Mouse (Mus musculus) kidney, embryonic 14.5 days (tissue): ENCODE data around the gene Tnfaip1. TPM values are rescaled to one million over a fixed set of nuclear protein-coding genes. Genes with fewer than 3 reads are reported as not detected.
A peak's percentile ranks its signal among the peaks of the same experiment; 100 is the strongest.

ENCODE experiments used
- ATAC-seq: fragments of 200-750 bp; cut with Nextera tagmentation; 2 replicates; pipeline ENCODE4 v1.8.0; 2017; ENCODE audit warnings: moderate number of reproducible peaks, mild to moderate bottlenecking, moderate TSS enrichment, moderate library complexity; ENCODE audit not compliant: low FRiP score, low TSS enrichment
- H3K27ac ChIP-seq: fragments of 300-500 bp; sonication (generic); 2 replicates; pipeline ENCODE4 v1.5.1; 2014; ENCODE audit warnings: low read depth, mild to moderate bottlenecking, low read length, moderate library complexity, mixed read lengths
- H3K27me3 ChIP-seq: fragments of 300-500 bp; sonication (generic); 2 replicates; pipeline ENCODE4 v1.6.1; 2014; ENCODE audit warnings: mild to moderate bottlenecking, low read length; ENCODE audit not compliant: control insufficient read depth, insufficient read depth
- H3K36me3 ChIP-seq: fragments of 300-500 bp; sonication (generic); 2 replicates; pipeline ENCODE4 v1.6.1; 2014; ENCODE audit warnings: low read length, mixed read lengths; ENCODE audit not compliant: control insufficient read depth, insufficient read depth
- H3K4me1 ChIP-seq: fragments of 300-500 bp; sonication (generic); 2 replicates; pipeline ENCODE4 v1.6.1; 2014; ENCODE audit warnings: low read length, mixed read lengths; ENCODE audit not compliant: control insufficient read depth, insufficient read depth
- H3K4me2 ChIP-seq: fragments of 300-500 bp; sonication (generic); replicated peaks from 2 replicates; pipeline ENCODE4 v1.6.1; 2014; ENCODE audit warnings: low read depth, mild to moderate bottlenecking, low read length
- H3K4me3 ChIP-seq: fragments of 300-500 bp; sonication (generic); 2 replicates; pipeline ENCODE4 v1.5.1; 2014; ENCODE audit warnings: mild to moderate bottlenecking, low read length
- H3K9ac ChIP-seq: fragments of 300-500 bp; sonication (generic); 2 replicates; pipeline ENCODE4 v1.6.1; 2014; ENCODE audit warnings: low read depth, mild to moderate bottlenecking, low read length, moderate library complexity
- H3K9me3 ChIP-seq: fragments of 300-500 bp; sonication (generic); 2 replicates; pipeline ENCODE4 v1.6.1; 2016; ENCODE audit warnings: low read length; ENCODE audit not compliant: control insufficient read depth
- WGBS: fragments of 180-500 bp; shearing (Covaris S2); extraction: QIAGEN DNeasy Blood & Tissue Kit; methylation state at CpG from one replicate; pipeline ENCODE4 v1.1.7; 2014; 5-methylcytosine and 5-hydroxymethylcytosine counted together
- polyA plus RNA-seq: library from polyadenylated mRNA; unstranded; fragments of >200 nt; fragmentation: Nextera tagmentation; extraction: Ambion mirVana; gene quantifications from 2 replicates; pipeline ENCODE4 v1.2.1, GENCODE M21; 2014

Gene Tnfaip1
- polyA plus RNA-seq, 1 experiment from 2014 or later = 88.9 TPM

- no peak overlapping the region; the same call in 1 of the 2 replicates for H3K9ac ChIP-seq
- H3K9me3 ChIP-seq = no peaks in the 10 kb centered on the region
- H3K27ac ChIP-seq = peak overlapping the region; percentile 37; the same call in 1 of the 2 replicates
- no peak overlapping the region for H3K4me3 ChIP-seq
- H3K4me1 ChIP-seq = peaks cover 22% of the 10 kb centered on the region
- WGBS = 71% methylated on average over 6 of the region's 6 CpGs
- H3K36me3 ChIP-seq = peaks cover 41% of the 10 kb centered on the region
- no peak for ATAC-seq
- H3K4me2 ChIP-seq = no peak overlapping the region
- no peaks in the 10 kb centered on the region for H3K27me3 ChIP-seq
Observed at GRCm38 (mm10) chr11:78531046-78531445, 5.1 kb downstream of the Tnfaip1 start.

GRCm38 (mm10) chr11:78530001-78530400 is 6.1 kb downstream of the Tnfaip1 start:
- Histone ChIP-seq H3K4me1 (peaks cover 21% of the 10 kb centered on the region), H3K4me2 (no peak overlapping the region), H3K27ac (peak overlapping the region; percentile 1; the same call in 1 of the 2 replicates), H3K27me3 (no peaks in the 10 kb centered on the region), H3K4me3 (no peak overlapping the region), H3K9me3 (no peaks in the 10 kb centered on the region), H3K36me3 (peaks cover 52% of the 10 kb centered on the region), H3K9ac (no peak overlapping the region)
- no peak for ATAC-seq
- WGBS = 78% methylated on average over 12 of the region's 12 CpGs

DNA sequence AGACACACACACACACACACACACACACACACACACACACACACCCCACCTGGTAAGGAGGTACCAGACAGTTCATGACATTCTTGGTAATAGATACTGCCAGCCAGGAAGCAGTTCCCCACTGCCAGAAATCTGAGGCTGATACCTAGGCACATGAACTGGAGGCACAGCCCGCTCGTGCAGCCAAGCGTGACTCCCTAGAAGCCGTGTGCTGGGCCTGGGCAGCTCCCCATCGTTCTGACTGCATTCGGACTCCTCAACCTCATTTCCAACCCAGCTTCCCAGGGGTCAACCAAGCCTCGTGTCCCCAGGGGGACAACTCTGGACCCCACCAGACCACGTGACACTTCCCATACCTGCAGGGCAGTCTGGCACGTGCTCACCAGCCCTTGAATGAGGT is 7.4 kb downstream of the Tnfaip1 start:
- 0 out of 2 replicates have a peak, but pooled peaks cover 15% of the 10 kb centered on the region for H3K4me1 ChIP-seq
- H3K36me3 ChIP-seq = peaks cover 64% of the 10 kb centered on the region
- H3K27ac ChIP-seq = peak overlapping the region; percentile 65; the same call in 1 of the 2 replicates
- no peak overlapping the region for H3K4me3 ChIP-seq
- H3K4me2 ChIP-seq = no peak overlapping the region
- ATAC-seq = peak; percentile 82
- H3K9ac ChIP-seq = no peak overlapping the region
- no peaks in the 10 kb centered on the region for H3K9me3 ChIP-seq
- no peaks in the 10 kb centered on the region for H3K27me3 ChIP-seq
- WGBS = 35% methylated on average over 9 of the region's 9 CpGs

- Histone ChIP-seq H3K27me3 (no peaks in the 10 kb centered on the region), H3K36me3 (peaks cover 93% of the 10 kb centered on the region), H3K9ac (no peak overlapping the region), H3K9me3 (no peaks in the 10 kb centered on the region), H3K4me3 (no peak overlapping the region), H3K4me2 (no peak overlapping the region), H3K4me1 (0 out of 2 replicates have a peak, but pooled peaks cover 12% of the 10 kb centered on the region), H3K27ac (no peak overlapping the region)
- 91% methylated on average over 2 of the region's 2 CpGs for WGBS
- ATAC-seq = no peak
Observed at GRCm38 (mm10) chr11:78524838-78525237, 11.3 kb downstream of the Tnfaip1 start.

GRCm38 (mm10) chr11:78523241-78523955 is 12.7 kb downstream of the Tnfaip1 start:
- H3K27me3 ChIP-seq = no peaks in the 10 kb centered on the region
- no peak overlapping the region for H3K4me3 ChIP-seq
- no peaks in the 10 kb centered on the region for H3K9me3 ChIP-seq
- no peak overlapping the region for H3K4me2 ChIP-seq
- H3K4me1 ChIP-seq = no peaks in the 10 kb centered on the region
- peaks cover 93% of the 10 kb centered on the region for H3K36me3 ChIP-seq
- no peak for ATAC-seq
- H3K9ac ChIP-seq = no peak overlapping the region
- 86% methylated on average over 9 of the region's 9 CpGs for WGBS
- H3K27ac ChIP-seq = no peak overlapping the region

DNA sequence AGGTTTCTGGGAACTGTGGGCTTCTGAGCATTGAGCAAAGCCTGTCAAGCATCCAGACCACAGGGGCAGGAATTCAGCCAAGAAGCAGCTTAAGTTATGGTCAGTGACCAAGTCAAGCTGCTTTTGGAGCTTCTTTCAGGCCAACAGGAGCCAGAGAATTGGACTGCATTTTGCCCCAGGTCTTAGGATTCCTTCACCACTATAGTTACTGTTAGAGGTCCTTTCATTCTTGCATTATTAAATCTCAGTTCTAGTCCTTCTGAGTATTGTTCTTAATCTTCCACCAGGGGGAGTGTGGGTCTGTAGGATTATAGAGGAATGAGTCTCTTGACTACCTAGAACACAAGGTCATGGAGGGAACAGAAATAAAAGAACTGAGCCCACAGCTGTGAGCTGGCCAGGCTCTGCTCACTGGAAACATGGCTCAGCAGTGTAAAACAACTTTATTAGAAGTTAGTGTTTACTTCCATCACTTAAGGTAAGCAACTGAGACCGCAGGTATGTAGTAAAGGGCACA is 13.6 kb downstream of the Tnfaip1 start:
- Histone ChIP-seq H3K27me3 (no peaks in the 10 kb centered on the region), H3K9me3 (no peaks in the 10 kb centered on the region), H3K4me3 (no peak overlapping the region), H3K36me3 (peaks cover 94% of the 10 kb centered on the region), H3K9ac (no peak overlapping the region), H3K27ac (no peak overlapping the region), H3K4me2 (no peak overlapping the region), H3K4me1 (no peaks in the 10 kb centered on the region)
- no peak for ATAC-seq
- 91% methylated on average over 1 of the region's 1 CpGs for WGBS

DNA sequence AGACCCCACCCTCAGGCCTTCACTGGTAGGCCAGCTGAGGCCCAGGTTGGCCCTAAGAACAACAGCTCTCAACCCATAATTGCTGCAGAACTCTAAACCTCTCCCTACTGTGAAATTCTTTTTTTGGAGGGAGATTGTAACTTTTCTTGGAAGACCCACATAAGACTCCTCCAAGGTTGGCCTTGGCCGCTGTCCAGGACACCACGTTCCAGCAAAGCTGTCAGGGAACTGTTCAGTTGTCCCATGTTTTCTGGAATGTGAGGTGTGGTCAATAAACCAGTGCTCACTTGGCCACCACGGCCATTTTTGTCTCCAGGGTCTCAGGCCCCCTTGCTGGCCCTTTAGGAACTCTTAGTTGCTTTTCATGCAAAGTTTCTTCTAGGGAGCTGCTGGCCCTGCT is 14.3 kb downstream of the Tnfaip1 start:
- no peaks in the 10 kb centered on the region for H3K4me1 ChIP-seq
- 88% methylated on average over 3 of the region's 3 CpGs for WGBS
- H3K36me3 ChIP-seq = peaks cover 90% of the 10 kb centered on the region
- H3K4me2 ChIP-seq = no peak overlapping the region
- H3K9ac ChIP-seq = no peak overlapping the region
- ATAC-seq = no peak
- H3K9me3 ChIP-seq = no peaks in the 10 kb centered on the region
- H3K27ac ChIP-seq = no peak overlapping the region
- H3K4me3 ChIP-seq = no peak overlapping the region
- H3K27me3 ChIP-seq = no peaks in the 10 kb centered on the region

DNA sequence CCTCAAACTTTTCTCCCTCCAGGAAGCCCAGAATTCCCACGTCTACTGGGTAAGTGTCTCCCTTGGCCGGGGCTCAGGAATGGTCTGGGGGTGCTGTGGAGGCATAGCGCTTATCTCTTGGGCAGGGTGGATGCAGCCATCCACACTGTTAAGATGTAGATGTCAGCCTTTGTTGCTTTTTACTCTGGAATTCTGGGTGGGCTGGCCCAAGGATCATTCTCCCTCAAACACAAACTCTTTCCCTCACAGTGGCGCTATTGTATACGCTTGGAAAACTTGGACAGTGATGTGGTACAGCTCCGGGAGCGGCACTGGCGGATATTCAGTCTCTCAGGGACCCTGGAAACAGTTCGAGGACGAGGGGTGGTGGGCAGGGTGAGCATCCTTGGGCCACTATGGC is 17.2 kb downstream of the Tnfaip1 start:
- ATAC-seq = no peak
- H3K9me3 ChIP-seq = no peaks in the 10 kb centered on the region
- H3K27ac ChIP-seq = no peak overlapping the region
- no peak overlapping the region for H3K9ac ChIP-seq
- no peak overlapping the region for H3K4me3 ChIP-seq
- 92% methylated on average over 10 of the region's 10 CpGs for WGBS
- no peak overlapping the region for H3K4me2 ChIP-seq
- no peaks in the 10 kb centered on the region for H3K4me1 ChIP-seq
- no peaks in the 10 kb centered on the region for H3K27me3 ChIP-seq
- peaks cover 85% of the 10 kb centered on the region for H3K36me3 ChIP-seq

GRCm38 (mm10) chr11:78515549-78516325 is 20.4 kb downstream of the Tnfaip1 start:
- H3K27ac ChIP-seq = no peak overlapping the region
- peaks cover 14% of the 10 kb centered on the region for H3K4me1 ChIP-seq
- no peak overlapping the region for H3K9ac ChIP-seq
- WGBS = 65% methylated on average over 2 of the region's 2 CpGs
- H3K9me3 ChIP-seq = no peaks in the 10 kb centered on the region
- no peaks in the 10 kb centered on the region for H3K27me3 ChIP-seq
- peaks cover 57% of the 10 kb centered on the region for H3K36me3 ChIP-seq
- no peak overlapping the region for H3K4me3 ChIP-seq
- ATAC-seq = no peak
- no peak overlapping the region for H3K4me2 ChIP-seq
